Mouse (Mus musculus) heart, adult 18-20 months (tissue): ENCODE measurements at regions not wholly inside any gene's neighbourhood (a gene's known extent, or its start where the extent isn't known, plus 50 kb on each side); places are given as distances from the start of the nearest gene placed in this dataset.
A peak's percentile ranks its signal among the peaks of the same experiment; 100 is the strongest.
"Not testable (repeated sequence)": the region's sequence is repeated elsewhere in the genome, so short reads cannot be mapped to it uniquely, and the experiment has no call there.

Source experiments
- DNase-seq, 2 experiments: peaks; one replicate each; pipeline ENCODE4 v3.0.0; 2021 to 2022; ENCODE audit warnings: mixed read lengths in 1 of 2

GRCm38 (mm10) chr6:24384193-24384888 is 130.5 kb downstream of the Iqub start:
- no peak for DNase-seq

DNA sequence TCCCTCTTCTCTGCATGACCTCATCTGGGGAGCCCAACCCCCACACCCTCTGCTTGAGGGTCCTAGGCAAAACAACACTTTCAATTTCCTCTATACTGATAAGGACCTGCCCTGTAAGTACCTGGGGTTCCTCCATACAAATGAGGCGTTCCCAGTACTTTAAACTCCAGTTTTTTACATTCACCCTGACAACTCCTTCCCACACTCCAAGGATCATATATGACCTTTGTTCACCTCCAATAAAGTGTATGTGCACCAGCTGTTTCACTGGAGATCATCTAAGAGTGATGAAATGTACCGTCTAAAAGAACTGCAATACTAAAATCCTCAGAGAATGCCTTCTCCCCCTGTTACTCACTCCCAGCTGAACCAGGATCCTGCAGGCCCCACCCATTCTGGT is 135.0 kb downstream of the Iqub start:
- no peak for DNase-seq

DNA sequence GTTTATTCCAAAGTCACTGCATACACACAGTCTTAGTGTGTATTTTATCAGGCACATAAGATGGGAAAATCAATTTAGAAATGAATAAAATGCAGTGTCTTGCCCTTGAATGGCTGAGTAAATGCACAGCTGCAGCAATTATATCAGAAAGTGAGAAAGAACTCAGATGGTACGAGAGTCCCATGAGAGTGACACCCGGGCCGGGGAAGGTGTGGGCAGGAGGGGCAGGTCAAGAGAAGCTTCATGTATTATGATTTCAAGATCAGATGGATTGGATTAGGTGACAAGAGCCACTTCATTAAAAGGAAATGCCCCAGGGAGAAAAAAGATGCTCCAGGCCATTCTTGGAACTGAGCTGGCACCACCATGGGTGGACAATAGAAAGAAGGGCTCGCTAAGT is 138.1 kb downstream of the Iqub start:
- DNase-seq, result no peak

- DNase-seq, result no peak
Observed at GRCm38 (mm10) chr6:24373161-24373560, 141.7 kb downstream of the Iqub start.

DNA sequence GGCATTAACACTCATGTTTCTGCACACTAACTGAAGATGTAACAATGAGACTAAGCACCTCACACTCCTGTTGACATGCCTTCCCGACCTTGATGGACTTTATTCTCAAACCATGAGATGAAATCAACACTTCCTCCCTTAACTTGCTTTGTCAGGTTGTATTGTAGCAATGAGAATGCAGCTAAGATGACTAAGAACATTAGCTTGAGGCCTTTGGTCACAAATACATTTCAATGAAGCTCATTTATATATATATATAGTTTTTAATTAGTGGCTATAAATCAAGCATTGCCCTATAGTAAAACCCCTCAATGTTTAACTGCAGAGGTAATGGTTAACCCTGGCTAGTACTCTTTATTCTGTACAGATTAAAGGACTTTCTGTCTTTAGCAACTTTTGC is 143.2 kb downstream of the Iqub start:
- no peak for DNase-seq

DNA sequence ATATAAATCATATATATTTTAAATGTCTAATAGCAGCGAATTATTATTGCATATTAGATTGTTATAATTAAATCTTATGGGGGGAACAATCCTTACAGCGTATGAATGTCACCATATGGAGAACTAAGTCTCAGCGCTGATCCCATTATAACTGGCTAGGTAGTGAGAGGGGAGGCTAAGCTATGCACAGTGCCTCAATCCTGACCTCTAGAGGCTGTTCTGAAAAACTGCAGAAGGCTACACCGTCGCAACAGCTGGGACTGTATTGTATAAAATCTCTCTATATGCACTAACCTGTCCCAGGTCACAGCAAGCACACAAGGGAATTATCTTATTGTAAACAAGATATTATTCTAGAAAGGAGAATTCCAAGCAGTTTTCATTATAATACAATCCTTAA is 164.0 kb downstream of the Iqub start:
- peak in 1 of 2 experiments; percentile 16 for DNase-seq

DNA sequence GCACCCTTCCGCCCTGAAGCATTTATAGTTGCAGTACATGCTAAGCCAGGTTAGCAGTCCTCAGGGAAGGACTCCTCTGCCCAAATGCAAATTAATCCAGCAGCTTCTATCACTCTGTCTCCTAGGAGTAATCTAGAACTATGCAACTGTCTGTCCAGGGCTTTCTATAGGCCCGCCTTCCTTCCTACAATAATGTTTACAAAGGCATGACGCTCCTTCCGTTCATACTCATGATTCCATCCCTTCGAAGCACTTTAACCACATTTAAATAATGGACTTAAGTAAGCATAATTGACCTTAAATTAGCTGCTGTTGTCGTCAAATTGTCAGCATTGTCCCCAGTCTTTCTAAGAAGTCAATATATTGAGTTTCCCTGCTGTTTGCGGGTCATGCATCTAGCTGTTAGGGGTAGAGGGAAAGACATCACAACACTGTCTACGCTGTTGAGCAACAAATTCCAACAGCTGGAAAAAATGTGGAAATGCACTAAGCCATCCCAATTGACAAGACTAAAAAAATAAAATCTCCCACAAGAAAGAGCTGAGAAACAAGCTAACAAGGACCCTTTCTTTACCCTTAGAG is 166.3 kb downstream of the Iqub start:
- DNase-seq, result no peak

DNA sequence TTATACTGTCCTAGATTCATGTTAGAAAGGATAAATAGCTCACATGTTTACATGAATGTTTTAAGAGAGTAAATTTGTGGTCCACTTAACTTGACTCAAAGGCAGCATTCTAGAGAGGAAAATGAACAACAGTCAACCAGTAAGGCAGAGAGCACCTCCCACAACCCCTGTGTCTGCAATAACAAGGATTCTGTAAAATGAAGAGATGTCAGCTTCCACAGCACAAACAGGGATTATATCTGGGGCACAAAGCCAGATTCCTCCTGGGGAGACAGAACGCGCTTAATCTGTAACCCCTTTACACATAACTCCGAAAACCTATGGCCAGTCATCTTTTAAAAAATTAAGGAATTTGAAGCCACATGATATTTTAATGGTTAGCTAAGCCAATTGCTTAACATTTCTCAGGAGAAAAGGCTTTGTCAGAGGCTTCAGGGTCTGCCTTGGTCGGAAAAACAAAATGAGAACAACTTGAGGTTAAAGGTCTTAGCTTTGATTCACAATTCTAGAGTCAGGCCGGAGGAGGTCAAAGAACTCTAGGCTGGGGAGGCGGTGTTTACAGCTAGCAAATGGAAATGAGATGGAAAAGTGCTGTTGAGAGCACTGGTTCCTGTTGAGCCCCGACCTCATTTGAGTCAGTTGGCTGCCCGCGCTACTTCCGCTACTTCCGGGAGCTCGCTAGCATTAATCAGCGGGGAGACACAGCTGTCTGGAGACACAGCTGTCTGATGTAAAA is 167.0 kb downstream of the Iqub start:
- DNase-seq, result peak; percentile 20 to 27

GRCm38 (mm10) chr6:24342471-24342870 is 172.4 kb downstream of the Iqub start:
- DNase-seq, result no peak

DNA sequence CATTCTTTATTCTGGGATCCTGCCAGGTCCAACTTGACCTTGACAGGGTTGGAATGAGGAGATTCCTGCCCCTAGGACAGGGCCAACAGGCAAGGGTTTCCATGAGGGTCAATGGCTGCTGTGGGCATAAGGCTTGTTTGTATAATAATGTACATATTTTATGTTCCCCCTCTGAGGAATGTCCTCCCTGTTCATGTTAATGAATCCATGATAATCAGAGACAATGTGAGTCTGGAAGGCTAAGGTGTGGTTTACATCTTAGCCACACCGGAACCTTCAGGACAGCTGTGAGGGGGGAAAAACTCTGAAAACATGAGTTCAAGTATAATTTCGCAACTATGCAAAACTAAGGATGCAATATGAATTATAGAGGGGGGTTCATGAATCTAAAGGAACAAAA is 172.8 kb downstream of the Iqub start:
- DNase-seq, result no peak

DNA sequence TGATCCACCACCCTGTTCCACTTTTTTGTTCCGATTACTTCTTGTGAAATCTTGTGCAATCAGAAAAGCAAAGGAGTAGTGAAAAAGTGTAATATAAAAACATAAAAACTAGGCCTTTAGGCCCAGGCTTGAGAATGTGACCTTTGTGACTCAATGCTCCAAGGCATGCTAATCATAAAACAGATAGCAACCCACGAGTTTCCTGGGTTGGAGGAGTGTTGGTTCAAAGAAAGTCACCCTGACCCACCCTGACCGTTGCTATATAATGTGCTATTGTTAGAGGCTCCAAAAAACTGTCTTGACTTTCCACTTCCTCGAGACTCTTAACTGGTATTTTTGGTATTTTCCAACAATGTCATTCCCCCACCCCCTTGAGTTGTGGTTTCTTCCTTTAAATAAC is 172.2 kb upstream of the Slc13a1 start:
- DNase-seq, result not testable (repeated sequence)

DNA sequence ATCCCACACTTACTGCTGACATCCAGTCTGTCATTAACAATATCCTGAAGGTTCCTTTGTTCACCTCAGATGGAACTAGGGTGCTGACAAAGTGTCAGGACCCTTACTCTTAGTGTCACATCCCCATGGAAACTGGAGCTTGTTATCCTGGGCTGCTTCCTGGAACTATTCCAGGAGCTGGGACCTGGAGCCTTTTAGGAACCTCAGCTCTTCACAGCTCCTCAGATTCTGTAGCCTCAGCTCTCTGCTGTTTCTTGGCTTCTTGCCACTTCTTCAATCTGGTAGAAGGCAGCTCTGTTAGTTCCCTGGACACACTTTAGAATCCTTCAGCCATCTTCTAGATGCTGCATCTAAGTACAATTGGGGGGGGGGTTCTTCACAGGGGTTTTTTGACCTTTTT is 157.3 kb upstream of the Slc13a1 start:
- DNase-seq, result no peak

DNA sequence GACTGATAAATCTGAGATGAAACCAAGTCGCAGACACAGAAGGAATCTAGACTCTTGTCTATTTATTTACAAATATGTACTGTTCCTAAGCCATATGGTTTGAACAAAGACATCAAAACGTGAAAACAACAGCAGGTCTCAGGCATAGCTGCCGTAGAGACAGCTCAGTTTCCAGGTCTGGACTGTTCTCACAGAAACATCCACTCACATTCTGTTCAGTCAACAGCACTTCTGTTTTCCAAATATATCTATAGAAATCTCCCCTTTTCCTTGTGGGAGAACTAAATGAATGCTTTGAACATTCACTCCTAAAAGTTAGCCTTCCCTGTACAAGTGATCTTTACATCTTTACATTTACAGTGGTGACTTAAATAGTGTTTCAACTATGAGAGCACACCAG is 156.8 kb upstream of the Slc13a1 start:
- no peak for DNase-seq

DNA sequence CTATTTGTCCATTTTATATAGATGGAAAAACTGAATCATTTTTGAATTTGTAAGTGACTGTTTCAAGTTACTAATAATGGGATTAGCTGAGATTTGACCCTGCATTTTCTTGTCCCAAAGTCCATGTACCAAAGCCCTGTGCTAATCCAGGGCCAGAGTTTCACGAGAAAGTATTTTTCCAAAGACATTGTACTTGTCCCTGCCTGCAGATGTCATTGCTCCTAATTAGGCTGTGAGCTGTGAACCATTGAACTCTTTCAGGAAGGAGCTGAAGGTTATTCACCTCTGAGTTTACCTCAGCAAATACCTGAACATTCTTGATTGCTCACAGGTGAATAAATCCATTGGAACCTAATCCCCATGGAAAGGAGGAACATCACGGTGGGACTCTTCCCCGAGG is 154.5 kb upstream of the Slc13a1 start:
- no peak for DNase-seq

GRCm38 (mm10) chr6:24318862-24319261 is 151.0 kb upstream of the Slc13a1 start:
- no peak for DNase-seq

DNA sequence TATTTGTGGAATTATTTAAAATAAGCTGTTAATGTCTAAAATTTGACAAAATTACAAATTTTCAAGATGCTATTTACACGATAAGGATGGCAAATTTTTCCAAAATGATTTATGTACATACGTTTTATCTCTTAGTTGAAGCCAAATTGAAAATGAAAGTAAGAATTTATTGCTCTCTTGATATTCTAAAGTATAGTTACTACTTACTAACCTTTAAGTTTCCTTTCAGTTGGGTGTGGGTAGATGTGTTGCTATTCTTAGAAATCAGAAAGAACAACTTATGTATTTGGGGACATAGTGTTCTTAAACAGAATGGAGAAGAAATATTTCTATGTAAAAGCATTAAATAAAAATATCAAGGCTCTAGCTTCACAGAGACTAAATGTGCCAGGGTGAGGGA is 142.8 kb upstream of the Slc13a1 start:
- no peak for DNase-seq

GRCm38 (mm10) chr6:24309810-24310209 is 141.9 kb upstream of the Slc13a1 start:
- DNase-seq, result no peak

DNA sequence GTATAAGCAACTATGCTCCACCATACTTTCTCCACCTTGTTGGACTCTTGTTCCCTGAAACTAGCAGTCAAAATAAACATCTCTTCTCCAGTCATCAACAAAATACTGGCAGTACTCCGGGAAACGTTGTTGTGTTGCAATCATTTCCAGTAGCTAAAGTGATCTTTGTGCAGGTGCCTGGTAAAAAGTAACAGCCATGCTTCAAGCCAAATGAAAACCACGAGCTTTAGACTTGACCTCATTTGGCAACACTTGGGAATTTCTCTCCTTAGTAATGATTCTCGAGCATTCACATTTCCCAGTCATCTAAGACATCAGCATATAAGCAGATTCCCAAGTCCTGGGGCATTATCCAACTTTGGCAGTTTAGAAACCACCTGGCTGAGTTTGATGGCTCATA is 133.8 kb upstream of the Slc13a1 start:
- no peak for DNase-seq

DNA sequence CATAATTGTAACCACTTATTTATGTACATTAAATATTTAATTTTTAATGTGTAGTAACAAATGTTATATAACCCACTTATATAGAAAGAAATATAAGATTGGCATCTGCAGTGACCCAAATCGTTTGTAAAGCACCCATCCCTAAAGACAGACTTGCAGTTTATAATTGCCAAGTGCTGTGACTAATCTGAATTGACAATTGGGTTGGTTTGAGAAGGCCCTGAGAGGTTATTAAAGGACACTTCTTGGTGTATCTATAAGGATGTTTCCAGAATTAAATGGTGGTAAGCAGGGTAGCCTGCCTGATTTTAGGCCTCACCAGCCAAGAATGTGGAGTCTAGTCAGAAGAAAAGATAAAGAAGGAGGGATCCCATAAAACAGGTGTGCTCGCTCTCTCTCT is 133.3 kb upstream of the Slc13a1 start:
- no peak for DNase-seq

GRCm38 (mm10) chr6:24298562-24299212 is 130.8 kb upstream of the Slc13a1 start:
- no peak for DNase-seq

DNA sequence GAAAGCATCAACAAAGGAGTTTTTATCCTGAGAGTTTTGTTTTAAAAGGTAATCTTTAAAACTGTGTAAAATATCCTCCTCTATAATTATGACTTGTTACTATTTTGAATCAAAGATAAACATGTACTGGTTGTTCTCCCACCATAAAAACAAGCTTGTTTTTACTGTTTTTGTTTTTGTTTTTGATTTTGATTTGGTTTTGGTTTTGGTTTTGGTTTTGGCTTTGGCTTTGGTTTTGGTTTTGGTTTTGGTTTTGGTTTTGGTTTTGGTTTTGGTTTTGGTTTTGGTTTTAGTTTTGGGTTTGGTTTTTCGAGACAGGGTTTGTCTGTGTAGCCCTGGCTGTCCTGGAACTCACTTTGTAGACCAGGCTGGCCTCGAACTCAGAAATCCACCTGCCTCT is 120.9 kb upstream of the Slc13a1 start:
- DNase-seq, result not testable (repeated sequence)

DNA sequence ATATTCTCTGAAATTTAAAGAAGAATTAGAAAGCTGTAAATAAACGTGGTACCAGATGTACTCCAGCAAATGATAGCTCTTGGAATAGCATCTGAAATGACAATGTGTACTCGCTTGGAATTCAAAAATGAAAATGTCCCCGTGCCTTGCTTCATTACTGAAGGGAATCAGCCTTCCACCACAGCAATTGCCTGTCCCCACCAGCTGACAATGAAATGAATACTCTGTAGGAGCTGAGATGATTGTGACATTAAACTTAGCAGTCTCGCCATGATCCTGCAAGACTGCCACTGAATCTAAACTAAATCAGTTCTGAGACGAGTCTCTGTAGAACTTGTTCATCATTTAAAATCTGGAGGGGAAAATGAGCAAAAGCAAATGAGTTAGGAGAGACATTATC is 104.9 kb upstream of the Slc13a1 start:
- no peak for DNase-seq

- DNase-seq, result no peak
Observed at GRCm38 (mm10) chr6:24269633-24270032, 101.7 kb upstream of the Slc13a1 start.
